Mouse (Mus musculus) embryonic fibroblast, embryonic 13.5 days (primary cell): ENCODE data around the gene Eif2d.

Source experiments
- CTCF ChIP-seq: IDR thresholded peaks from 2 replicates; pipeline ENCODE4 v1.5.1; 2011; ENCODE audit warnings: mild to moderate bottlenecking, control low read depth, low read length, moderate library complexity, borderline replicate concordance; ENCODE audit not compliant: insufficient read depth
- POLR2A ChIP-seq: IDR thresholded peaks from 2 replicates; pipeline ENCODE4 v1.6.1; 2011; ENCODE audit warnings: low read depth, mild to moderate bottlenecking, control low read depth, low read length, moderate library complexity

- TF ChIP-seq CTCF (no peak), POLR2A (no peak)
Measured at GRCm38 (mm10) chr1:131174299-131174861, 21.4 kb downstream of the Eif2d start.
